Mouse (Mus musculus) T-helper 17 cell (primary cell): ENCODE data around the gene Litaf.
"Not testable (repeated sequence)": the region's sequence is repeated elsewhere in the genome, so short reads cannot be mapped to it uniquely, and the experiment has no call there.

Experiments used
- in situ Hi-C, 2 experiments: fragments of 300-600 bp; cut with MboI, MseI; formaldehyde crosslinking; loops; 1 replicate in 1 of 2; 2 replicates in 1 of 2; pipeline ENCODE4 v1.15.1; 2025; ENCODE audit warnings: high pct_unique_total_duplicates in 2 of 2

The Litaf gene

GRCm38 (mm10) chr16:10992090-10993031, 73.6 kb downstream of the Litaf start:
- in situ Hi-C loops = loop anchor here in 1 of 2 experiments (5.0 kb wide), 2 partner anchors 50 to 445 kb away; partner anchors contain the start of gene Clec16a

- in situ Hi-C loops = loop anchor here in 1 of 2 experiments (5.0 kb wide), 2 partner anchors 49 to 444 kb away; partner anchors contain the start of gene Clec16a
These were observed 74.2 kb downstream of the Litaf start for GRCm38 (mm10) chr16:10991737-10992089.

DNA sequence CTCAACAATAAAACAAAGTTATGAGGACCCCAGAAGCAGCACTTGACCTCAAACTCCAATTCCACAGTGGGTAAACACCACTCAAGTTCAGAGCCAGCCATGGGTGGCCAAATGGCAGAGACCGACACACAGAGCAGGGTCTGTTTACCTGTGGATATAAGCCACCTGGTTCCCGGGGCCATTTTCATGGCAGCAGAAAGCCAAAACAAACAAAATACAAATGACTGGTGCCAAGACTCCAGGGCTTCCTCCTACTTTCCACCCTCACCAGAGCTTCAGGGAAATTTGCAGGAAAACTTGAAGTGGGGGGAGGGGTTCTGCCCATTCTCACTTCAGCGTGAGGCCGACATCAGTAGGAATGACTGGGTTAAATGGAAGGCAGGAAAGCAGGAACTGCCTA, 75.2 kb downstream of the Litaf start:
- in situ Hi-C loops = loop anchor here in 1 of 2 experiments (5.0 kb wide), 2 partner anchors 48 to 443 kb away; partner anchors contain the start of gene Clec16a

GRCm38 (mm10) chr16:10989896-10990295, 76.1 kb downstream of the Litaf start:
- in situ Hi-C loops = loop anchor here in 1 of 2 experiments (5.0 kb wide), 2 partner anchors 48 to 443 kb away; partner anchors contain the start of gene Clec16a

DNA sequence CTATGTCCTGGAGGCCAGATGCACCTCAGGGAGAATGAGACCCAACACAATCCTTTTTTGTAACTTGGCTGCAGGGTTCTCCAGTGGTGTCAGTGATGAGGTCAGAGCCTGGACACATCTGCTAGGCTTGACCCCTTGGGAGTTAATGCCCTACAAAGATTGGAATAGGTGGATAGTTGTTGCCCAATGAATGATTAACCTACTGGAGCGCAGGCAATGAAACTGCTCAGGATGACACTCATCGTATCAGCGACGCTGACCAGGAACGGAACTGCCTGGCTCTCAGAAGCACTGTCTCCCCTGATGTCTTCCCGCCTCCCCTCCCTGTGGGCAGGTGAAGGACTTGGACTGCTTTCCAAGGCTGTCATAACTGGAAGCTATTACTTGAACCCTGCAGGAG, 76.6 kb downstream of the Litaf start:
- in situ Hi-C loops = no loop called here

DNA sequence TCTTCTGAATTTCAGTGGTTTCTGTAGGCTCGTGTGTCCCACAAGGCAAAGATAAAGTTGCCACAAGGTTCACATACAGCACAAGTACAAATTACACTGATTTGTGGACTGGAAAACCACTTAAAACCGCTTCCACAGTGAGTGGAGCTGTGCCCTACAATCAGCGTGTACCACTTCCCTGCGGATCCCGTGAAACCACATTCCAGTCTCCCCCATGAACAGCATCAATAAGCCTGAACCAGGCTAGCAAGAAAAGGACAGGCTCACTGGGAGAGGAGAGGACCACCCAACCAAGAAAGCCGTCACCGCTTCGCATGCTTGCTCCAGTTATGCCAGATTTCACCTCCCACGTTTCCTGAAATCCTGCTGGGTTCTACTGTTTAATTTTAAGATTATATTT, 77.7 kb downstream of the Litaf start:
- in situ Hi-C loops = no loop called here

GRCm38 (mm10) chr16:10984534-10984933, 81.4 kb downstream of the Litaf start:
- in situ Hi-C loops = loop anchor here in 1 of 2 experiments (5.0 kb wide), 1 partner anchor 48 kb away; no protein-coding TSS in a partner anchor

- in situ Hi-C loops = loop anchor here in 1 of 2 experiments (5.0 kb wide), 1 partner anchor 51 kb away; no protein-coding TSS in a partner anchor
These were observed 84.4 kb downstream of the Litaf start for GRCm38 (mm10) chr16:10981493-10982070.

DNA sequence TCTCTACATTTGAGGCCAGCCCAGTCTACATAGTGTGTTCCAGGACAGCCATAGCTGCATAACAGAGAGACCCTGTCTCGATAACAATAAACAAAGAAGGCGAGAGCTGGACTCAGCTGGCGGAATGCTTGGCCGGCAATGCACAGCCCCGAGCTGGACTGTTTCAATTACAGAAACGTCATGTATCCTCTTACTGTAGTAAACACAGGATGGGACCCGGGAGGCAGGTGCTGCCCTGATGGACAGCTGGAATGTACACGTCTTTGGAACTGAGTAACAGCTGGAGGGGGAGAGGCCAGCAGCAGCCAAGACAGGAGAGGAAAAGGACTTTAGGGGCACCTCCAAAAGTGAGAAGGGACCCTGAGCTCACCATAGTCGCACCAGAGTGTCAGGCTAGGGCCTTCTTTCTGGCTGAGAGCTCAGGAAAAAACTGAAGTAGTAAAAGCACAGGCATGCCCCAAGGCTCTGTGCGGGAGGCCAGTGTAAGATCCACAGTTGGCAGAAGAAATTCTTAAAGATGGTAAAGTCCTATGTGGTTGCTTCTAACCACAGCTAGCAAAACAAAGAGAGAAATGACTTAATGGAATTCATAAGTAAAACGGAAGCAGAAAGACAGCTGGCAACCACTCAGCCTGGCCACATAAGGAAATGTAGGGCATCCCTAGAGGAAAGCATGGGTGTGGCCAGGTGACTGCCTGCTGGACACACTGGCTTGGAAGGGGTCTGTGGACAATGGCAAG, 86.7 kb downstream of the Litaf start:
- in situ Hi-C loops = no loop called here

DNA sequence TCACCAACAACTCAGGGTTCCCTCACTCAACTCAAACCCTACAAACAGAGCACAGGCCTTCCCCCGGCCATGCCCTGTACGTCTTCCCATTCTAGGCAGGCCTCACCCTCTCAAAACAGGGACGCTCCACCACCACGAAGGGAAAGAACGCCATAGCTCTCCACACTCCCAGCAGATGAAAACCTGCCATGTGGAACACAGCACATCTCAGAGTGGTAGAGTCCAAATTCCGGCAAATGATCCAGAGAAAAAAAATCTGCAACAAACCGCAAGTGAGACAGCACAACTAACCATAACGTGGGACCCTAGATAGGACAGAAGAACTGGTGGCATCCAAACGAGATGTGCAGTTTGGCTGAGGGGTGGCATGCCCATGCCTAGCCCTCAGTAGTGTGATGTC, 88.1 kb downstream of the Litaf start:
- in situ Hi-C loops = no loop called here

DNA sequence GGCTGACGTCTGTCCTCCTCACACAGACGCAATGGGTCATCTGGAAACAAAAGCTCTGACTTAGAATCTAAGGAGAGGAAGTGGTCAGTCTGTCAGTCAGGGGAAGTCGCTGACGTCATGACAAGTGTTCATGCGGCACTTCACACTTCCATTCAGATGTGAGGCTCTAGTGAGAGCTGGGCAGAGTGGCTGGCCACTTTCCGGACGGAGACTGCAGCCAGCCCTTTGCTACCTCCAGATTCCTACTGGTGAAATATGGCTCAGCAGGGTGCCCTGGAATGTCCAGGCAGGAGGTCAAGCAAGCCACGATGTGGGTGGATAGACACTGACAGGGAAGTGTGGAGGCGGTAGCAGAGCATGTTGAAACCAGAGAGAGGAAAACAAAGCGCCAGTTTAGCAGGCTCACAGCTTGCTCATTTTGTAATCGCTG, 89.7 kb downstream of the Litaf start:
- in situ Hi-C loops = no loop called here

DNA sequence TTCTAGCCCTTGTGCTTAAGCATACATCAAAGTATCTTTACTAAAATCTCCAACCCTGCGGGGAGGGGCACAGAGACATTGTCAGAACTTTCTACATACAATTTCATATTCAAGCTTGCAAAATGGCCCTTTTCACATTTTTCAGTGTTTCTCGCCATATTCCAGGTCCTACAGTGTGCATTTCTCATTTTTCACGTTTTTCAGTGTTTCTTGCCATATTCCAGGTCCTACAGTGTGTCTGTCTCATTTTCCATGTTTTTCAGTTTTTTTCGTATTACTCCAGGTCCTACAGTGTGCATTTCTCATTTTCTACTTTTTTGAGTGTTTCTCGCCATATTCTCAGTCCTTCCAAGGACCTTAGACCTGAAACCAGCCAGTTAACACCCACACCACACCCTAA, 91.0 kb downstream of the Litaf start:
- in situ Hi-C loops = no loop called here

DNA sequence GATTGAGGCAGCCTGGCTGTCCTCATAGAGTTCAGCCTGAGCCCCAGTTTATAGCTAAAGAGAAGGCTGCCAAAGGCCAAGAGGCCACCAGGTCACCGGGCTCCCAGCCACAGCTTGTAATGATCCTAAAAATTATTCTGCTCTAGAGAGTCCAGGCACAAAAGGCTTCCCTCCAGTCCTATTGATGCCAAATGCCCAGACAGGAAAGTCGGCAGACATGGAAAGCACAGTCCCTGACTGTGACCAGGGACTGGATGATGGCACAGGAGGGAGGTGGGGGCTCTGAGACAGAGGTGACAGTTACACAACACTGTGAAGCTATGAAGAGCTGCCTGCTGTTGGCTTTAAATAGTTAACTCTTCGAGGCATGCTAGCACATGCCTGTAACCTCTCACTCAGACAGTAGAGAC, 91.9 kb downstream of the Litaf start:
- in situ Hi-C loops = no loop called here

GRCm38 (mm10) chr16:10972259-10972658, 93.7 kb downstream of the Litaf start:
- in situ Hi-C loops = no loop called here

- in situ Hi-C loops = not testable (repeated sequence)
These were observed 96.0 kb downstream of the Litaf start for GRCm38 (mm10) chr16:10969944-10970343.

DNA sequence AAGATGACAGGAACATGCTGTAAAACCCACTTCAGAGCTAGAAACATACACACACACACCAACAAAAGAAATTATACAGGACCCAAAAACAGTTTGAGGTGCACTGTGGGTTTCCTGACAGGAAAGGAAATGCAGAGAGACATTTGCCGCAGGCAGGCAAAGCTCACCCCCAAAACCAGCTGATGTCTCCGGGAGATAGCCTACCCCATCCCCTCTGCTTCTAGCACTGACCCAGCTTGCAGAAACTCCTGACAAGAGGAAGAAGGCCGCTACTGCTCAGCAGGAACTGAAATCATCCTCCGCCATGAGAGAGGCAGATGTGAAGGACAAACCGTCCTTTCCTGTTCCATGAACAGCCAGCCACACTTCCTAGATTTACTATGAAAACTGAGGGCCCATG, 96.6 kb downstream of the Litaf start:
- in situ Hi-C loops = no loop called here

GRCm38 (mm10) chr16:10968299-10968698, 97.7 kb downstream of the Litaf start:
- in situ Hi-C loops = no loop called here

GRCm38 (mm10) chr16:10967756-10968155, 98.2 kb downstream of the Litaf start:
- in situ Hi-C loops = no loop called here

GRCm38 (mm10) chr16:10967013-10967412, 98.9 kb downstream of the Litaf start:
- in situ Hi-C loops = no loop called here

DNA sequence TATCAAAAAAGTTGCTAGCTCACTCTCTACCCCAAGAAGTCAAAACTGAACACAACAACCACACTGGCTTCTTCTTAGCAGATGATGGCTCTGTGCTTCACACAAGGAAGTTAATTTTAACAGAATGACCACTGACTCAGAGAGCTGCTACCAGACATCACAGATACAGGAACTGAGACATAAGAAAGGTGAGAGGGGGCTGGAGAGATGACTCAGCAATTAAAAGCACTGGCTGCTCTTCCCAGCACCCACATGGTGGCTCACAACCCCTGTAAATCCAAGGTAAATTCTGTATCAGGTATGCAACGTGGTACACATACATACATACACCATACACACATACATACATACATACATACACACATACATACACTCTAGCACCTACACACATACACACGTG, 100.9 kb downstream of the Litaf start:
- in situ Hi-C loops = no loop called here

- in situ Hi-C loops = no loop called here
These were observed 105.0 kb downstream of the Litaf start for GRCm38 (mm10) chr16:10960916-10961315.
